Mouse (Mus musculus): ENCODE data around the gene Ccdc71l.

DNA sequence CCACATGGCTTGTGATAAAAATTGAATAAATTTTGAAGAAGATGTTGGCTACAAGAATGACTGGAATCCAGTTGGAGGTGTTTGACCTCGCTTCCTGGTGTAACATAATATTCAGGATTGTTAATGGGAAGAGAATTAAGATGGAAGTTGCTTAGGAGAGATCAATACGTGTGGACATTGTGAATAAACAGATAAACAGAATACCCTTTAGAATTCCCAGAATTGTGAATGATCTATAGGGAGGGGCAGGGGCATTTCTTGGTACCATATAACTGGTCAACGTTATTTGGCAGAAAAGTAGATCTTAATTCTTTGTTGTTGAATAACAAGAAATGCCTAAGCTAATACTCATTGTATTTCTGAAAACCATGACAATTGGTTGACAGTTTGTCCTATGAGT lies 2.0 kb downstream of the Ccdc71l start:
- no peak for TF ChIP-seq EP300 (IDR thresholded peaks at IDR 0.05; ENCODE audit: insufficient read depth, low read depth, low read length)
- TF ChIP-seq CTCF (IDR thresholded peaks at IDR 0.05; ENCODE audit: low read depth, low read length) = no peak
- no peak for TF ChIP-seq POLR2A (IDR thresholded peaks at IDR 0.05; ENCODE audit: insufficient read depth, low read length)
